Mouse (Mus musculus) layer of hippocampus, adult 11-12 months (tissue): Measurements from ENCODE around the gene Gm17728.
"Not testable (repeated sequence)": the region's sequence is repeated elsewhere in the genome, so short reads cannot be mapped to it uniquely, and the experiment has no call there.

Experiments used
- DNase-seq: peaks from one replicate; pipeline ENCODE4 v3.0.0; 2022; ENCODE audit warnings: low spot score

Gm17728 gene

GRCm38 (mm10) chr17:9421760-9422159 is at the start of gene Gm17728:
Gene Gm17728 (plus strand): TSS chr17:9422060.
- DNase-seq = not testable (repeated sequence)

GRCm38 (mm10) chr17:9397493-9397892 is 24.4 kb upstream of the Gm17728 start:
- no peak for DNase-seq

GRCm38 (mm10) chr17:9398551-9398950 is 23.3 kb upstream of the Gm17728 start:
- no peak for DNase-seq

GRCm38 (mm10) chr17:9403991-9404390 is 17.9 kb upstream of the Gm17728 start:
- DNase-seq = no peak

GRCm38 (mm10) chr17:9407640-9408039 is 14.2 kb upstream of the Gm17728 start:
- no peak for DNase-seq

- no peak for DNase-seq
These were observed 2.8 kb upstream of the Gm17728 start for GRCm38 (mm10) chr17:9419016-9419415.

GRCm38 (mm10) chr17:9428374-9428994 is 6.6 kb downstream of the Gm17728 start:
- peak; percentile 61 for DNase-seq

- no peak for DNase-seq
These were observed 18.3 kb downstream of the Gm17728 start for GRCm38 (mm10) chr17:9439997-9440655.

GRCm38 (mm10) chr17:9456406-9456805 is 34.5 kb downstream of the Gm17728 start:
- DNase-seq = no peak

- no peak for DNase-seq
These were observed 39.0 kb downstream of the Gm17728 start for GRCm38 (mm10) chr17:9460904-9461303.
